Mouse (Mus musculus) right cerebral cortex, postnatal 14 days (tissue): Measurements from ENCODE around the gene Col2a1.

Source experiments
- DNase-seq: peaks from one replicate; pipeline ENCODE4 v3.0.0; 2022

The Col2a1 gene

GRCm38 (mm10) chr15:98003822-98004739 lies at the start of gene Col2a1:
TSS of gene Col2a1 (minus strand) at chr15:98004695.
- no peak for DNase-seq

GRCm38 (mm10) chr15:98051685-98052084 lies 47.2 kb upstream of the Col2a1 start:
- no peak for DNase-seq

- DNase-seq: no peak
Measured at GRCm38 (mm10) chr15:98048918-98049700, 44.6 kb upstream of the Col2a1 start.

- DNase-seq: no peak
Measured at GRCm38 (mm10) chr15:98044387-98044786, 39.9 kb upstream of the Col2a1 start.

- no peak for DNase-seq
Measured at GRCm38 (mm10) chr15:98043967-98044366, 39.5 kb upstream of the Col2a1 start.

GRCm38 (mm10) chr15:98042508-98042907 lies 38.0 kb upstream of the Col2a1 start:
- DNase-seq: no peak

GRCm38 (mm10) chr15:98039682-98040081 lies 35.2 kb upstream of the Col2a1 start:
- DNase-seq: no peak

GRCm38 (mm10) chr15:98036578-98036977 lies 32.1 kb upstream of the Col2a1 start:
- no peak for DNase-seq

- DNase-seq: no peak
Measured at GRCm38 (mm10) chr15:98035076-98035755, 30.7 kb upstream of the Col2a1 start.

- DNase-seq: no peak
Measured at GRCm38 (mm10) chr15:98033233-98033748, 28.8 kb upstream of the Col2a1 start.

- DNase-seq: no peak
Measured at GRCm38 (mm10) chr15:98029798-98030197, 25.3 kb upstream of the Col2a1 start.

- DNase-seq: no peak
Measured at GRCm38 (mm10) chr15:98026967-98027904, 22.7 kb upstream of the Col2a1 start.

- no peak for DNase-seq
Measured at GRCm38 (mm10) chr15:98025611-98026010, 21.1 kb upstream of the Col2a1 start.

GRCm38 (mm10) chr15:98023137-98023536 lies 18.6 kb upstream of the Col2a1 start:
- no peak for DNase-seq

GRCm38 (mm10) chr15:98021886-98022285 lies 17.4 kb upstream of the Col2a1 start:
- no peak for DNase-seq

- no peak for DNase-seq
Measured at GRCm38 (mm10) chr15:98019047-98019446, 14.6 kb upstream of the Col2a1 start.

- DNase-seq: no peak
Measured at GRCm38 (mm10) chr15:98017925-98018324, 13.4 kb upstream of the Col2a1 start.

- no peak for DNase-seq
Measured at GRCm38 (mm10) chr15:98012810-98013209, 8.3 kb upstream of the Col2a1 start.

- no peak for DNase-seq
Measured at GRCm38 (mm10) chr15:98005181-98005580, 686 bp upstream of the Col2a1 start.

GRCm38 (mm10) chr15:98004740-98005159 lies 255 bp upstream of the Col2a1 start:
- no peak for DNase-seq

GRCm38 (mm10) chr15:98002991-98003821 lies 1.3 kb downstream of the Col2a1 start:
- DNase-seq: no peak
